Mouse (Mus musculus) brain, embryonic 14.5 days (tissue): ENCODE measurements around the gene S100a7a.

Experiments used
- CTCF ChIP-seq: fragments of 200-500 bp; IDR thresholded peaks from 2 replicates; pipeline ENCODE4 v1.5.1; 2012; ENCODE audit warnings: inconsistent platforms, mild to moderate bottlenecking, moderate library complexity, borderline replicate concordance; ENCODE audit not compliant: insufficient read depth, insufficient read length; ENCODE audit errors: extremely low read depth
- POLR2A ChIP-seq: fragments of 200-500 bp; IDR thresholded peaks from 2 replicates; pipeline ENCODE4 v1.6.1; 2012; ENCODE audit warnings: mild to moderate bottlenecking, inconsistent platforms, borderline replicate concordance; ENCODE audit not compliant: poor library complexity, insufficient read depth, insufficient read length, severe bottlenecking; ENCODE audit errors: extremely low read depth

DNA sequence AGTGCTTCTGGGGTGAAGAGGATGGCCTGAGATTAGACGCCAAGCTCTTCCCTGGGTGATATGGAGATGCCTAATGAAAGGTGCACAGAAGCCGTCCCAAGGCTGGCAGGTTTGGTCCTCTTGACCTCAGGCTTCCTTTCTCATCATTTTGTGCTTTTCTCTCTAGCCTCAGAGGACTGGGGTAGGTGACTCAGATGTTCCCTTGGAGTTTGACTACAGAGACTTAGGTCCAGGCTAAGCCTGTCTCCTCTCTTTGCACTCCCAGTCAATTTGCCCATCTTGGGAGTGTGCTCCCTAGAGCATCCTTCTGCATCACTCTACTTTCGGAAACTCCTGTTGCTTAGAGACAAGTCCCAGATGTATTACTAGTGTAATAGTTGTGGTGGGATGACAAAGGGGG, 46.5 kb upstream of the S100a7a start:
- TF ChIP-seq CTCF (no peak), POLR2A (no peak)
